Mouse (Mus musculus) hindbrain, embryonic 13.5 days (tissue): ENCODE measurements around the gene Cbr1. TPM values are rescaled to one million over a fixed set of nuclear protein-coding genes. Genes with fewer than 3 reads are reported as not detected.

Source experiments
- ATAC-seq: fragments of 200-750 bp; cut with Nextera tagmentation; 2 replicates; pipeline ENCODE4 v1.8.0; 2017; ENCODE audit warnings: moderate TSS enrichment; ENCODE audit not compliant: low FRiP score
- H3K27ac ChIP-seq: fragments of 300-500 bp; sonication (generic); 2 replicates; pipeline ENCODE4 v1.5.1; 2015; ENCODE audit warnings: inconsistent platforms, mild to moderate bottlenecking, moderate library complexity
- H3K27me3 ChIP-seq: fragments of 300-500 bp; sonication (generic); 2 replicates; pipeline ENCODE4 v1.6.1; 2015; ENCODE audit warnings: mild to moderate bottlenecking, inconsistent platforms
- H3K36me3 ChIP-seq: fragments of 300-500 bp; sonication (generic); 2 replicates; pipeline ENCODE4 v1.6.1; 2015; ENCODE audit warnings: mild to moderate bottlenecking, inconsistent platforms
- H3K4me1 ChIP-seq: fragments of 300-500 bp; sonication (generic); replicated peaks from 2 replicates; pipeline ENCODE4 v1.6.1; 2015; ENCODE audit warnings: inconsistent platforms
- H3K4me2 ChIP-seq: fragments of 300-500 bp; sonication (generic); 2 replicates; pipeline ENCODE4 v1.6.1; 2015; ENCODE audit warnings: inconsistent platforms, mild to moderate bottlenecking, moderate library complexity
- H3K4me3 ChIP-seq: fragments of 300-500 bp; sonication (generic); 2 replicates; pipeline ENCODE4 v1.5.1; 2015; ENCODE audit warnings: mild to moderate bottlenecking, inconsistent platforms
- H3K9ac ChIP-seq: fragments of 300-500 bp; sonication (generic); 2 replicates; pipeline ENCODE4 v1.6.1; 2015; ENCODE audit warnings: mild to moderate bottlenecking, inconsistent platforms
- H3K9me3 ChIP-seq: fragments of 300-500 bp; sonication (generic); 2 replicates; pipeline ENCODE4 v1.6.1; 2016; ENCODE audit warnings: inconsistent platforms
- WGBS: fragments of 180-500 bp; shearing (Covaris S2); methylation state at CpG from one replicate; pipeline ENCODE4 v1.1.7; 2015; 5-methylcytosine and 5-hydroxymethylcytosine counted together
- polyA plus RNA-seq: library from polyadenylated mRNA; unstranded; fragments of >200 nt; fragmentation: Nextera tagmentation; extraction: Ambion mirVana; gene quantifications from 2 replicates; pipeline ENCODE4 v1.2.1, GENCODE M21; 2015

The Cbr1 gene
- polyA plus RNA-seq, 1 experiment from 2014 or later = 162 TPM

DNA sequence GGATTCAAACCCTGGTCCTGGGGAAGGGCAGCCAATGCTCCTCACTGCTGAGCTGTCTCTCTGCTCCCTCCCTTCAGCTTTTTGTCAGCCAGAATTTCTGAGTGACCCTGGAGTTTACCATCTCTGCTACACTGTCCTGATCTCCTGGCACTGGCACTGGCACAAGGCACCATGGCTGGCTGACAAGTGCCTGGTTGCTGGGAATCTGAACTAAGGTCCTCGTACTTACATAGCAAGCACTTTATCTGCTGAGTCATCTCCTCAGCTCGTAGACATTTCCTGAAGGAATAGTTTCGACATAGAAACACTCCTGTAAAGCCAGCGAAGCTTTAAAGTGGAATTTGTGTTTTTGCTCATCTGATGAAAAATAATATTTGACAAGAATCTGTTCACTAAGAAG lies 38.4 kb downstream of the Cbr1 start:
- H3K9ac ChIP-seq = no peak overlapping the region
- no peaks in the 10 kb centered on the region for H3K4me1 ChIP-seq
- 82% methylated on average over 4 of the region's 4 CpGs for WGBS
- ATAC-seq = no peak
- H3K4me2 ChIP-seq = no peak overlapping the region
- H3K9me3 ChIP-seq = no peaks in the 10 kb centered on the region
- H3K4me3 ChIP-seq = no peak overlapping the region
- H3K27ac ChIP-seq = no peak overlapping the region
- H3K27me3 ChIP-seq = no peaks in the 10 kb centered on the region
- no peaks in the 10 kb centered on the region for H3K36me3 ChIP-seq

GRCm38 (mm10) chr16:93648441-93649183 lies 43.0 kb downstream of the Cbr1 start:
- Histone ChIP-seq H3K9me3 (no peaks in the 10 kb centered on the region), H3K4me1 (no peaks in the 10 kb centered on the region), H3K27me3 (no peaks in the 10 kb centered on the region), H3K9ac (no peak overlapping the region), H3K4me2 (no peak overlapping the region), H3K4me3 (no peak overlapping the region), H3K27ac (no peak overlapping the region), H3K36me3 (no peaks in the 10 kb centered on the region)
- no peak for ATAC-seq
- 82% methylated on average over 5 of the region's 5 CpGs for WGBS

Other genes with a start within 250 kb of the Cbr1 start
- gene Setd4, start 1.8 kb upstream of the Cbr1 start, polyA plus RNA-seq = 17.3 and 18.6 TPM in 2 replicates
- gene Gm5678, start 22.2 kb downstream of the Cbr1 start, polyA plus RNA-seq = not detected in 2 replicates
- 0.89 and 0.99 TPM in 2 replicates for gene Cbr3, start 77.4 kb downstream of the Cbr1 start, polyA plus RNA-seq
- gene Dop1b, start 106.1 kb downstream of the Cbr1 start, polyA plus RNA-seq = 31.0 and 32.2 TPM in 2 replicates
- gene Morc3, start 226.3 kb downstream of the Cbr1 start, polyA plus RNA-seq = 34.2 and 42.4 TPM in 2 replicates